Mouse (Mus musculus) naive thymus-derived CD4-positive, alpha-beta T cell, adult 2 months (primary cell): ENCODE data around the gene Nrxn1.

Experiments
- DNase-seq: peaks from one replicate; pipeline ENCODE4 v3.0.0-alpha.2; 2011; ENCODE audit warnings: low read depth

The Nrxn1 gene

DNA sequence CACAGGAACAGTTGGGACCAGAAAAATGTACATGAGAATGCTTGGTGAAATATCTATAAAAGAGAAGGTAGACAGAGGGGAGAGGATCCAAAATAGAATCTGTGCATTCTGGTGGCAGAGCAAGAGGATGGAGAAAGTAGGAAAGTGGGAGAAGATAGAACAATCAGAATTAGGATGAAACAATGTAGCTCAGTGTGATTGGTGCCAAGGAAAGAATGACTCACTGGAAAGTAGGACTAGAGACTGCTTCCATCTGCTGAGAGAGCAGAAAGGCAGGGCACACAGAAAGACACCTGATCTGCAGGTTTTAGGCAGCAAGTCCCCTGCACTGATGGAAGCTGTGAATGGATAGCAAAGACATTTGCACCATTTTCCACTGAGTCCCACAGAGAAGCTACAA, 657.0 kb downstream of the Nrxn1 start:
- DNase-seq, result no peak

DNA sequence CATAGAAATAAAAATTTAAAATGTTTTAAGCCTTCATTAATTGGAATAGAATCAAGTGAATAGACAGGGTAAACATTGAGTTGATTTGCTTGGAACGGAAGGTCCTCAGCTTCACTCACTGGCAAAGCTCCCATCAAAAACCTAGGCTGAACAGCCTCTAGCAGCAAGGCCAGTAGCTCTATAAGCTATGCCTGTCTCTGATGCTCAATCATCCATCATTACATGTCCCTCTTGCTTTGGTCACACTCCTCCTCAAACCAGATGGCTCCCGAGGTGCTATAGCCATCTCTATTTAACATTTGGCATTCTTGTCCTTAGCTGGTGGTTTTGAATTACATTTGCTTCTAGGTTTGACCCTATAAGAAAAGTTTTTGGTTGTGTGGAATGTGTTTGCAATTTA, 657.5 kb downstream of the Nrxn1 start:
- DNase-seq, result no peak

GRCm38 (mm10) chr17:90430211-90430610, 662.7 kb downstream of the Nrxn1 start:
- DNase-seq, result no peak

GRCm38 (mm10) chr17:90425974-90426373, 666.9 kb downstream of the Nrxn1 start:
- DNase-seq, result no peak

DNA sequence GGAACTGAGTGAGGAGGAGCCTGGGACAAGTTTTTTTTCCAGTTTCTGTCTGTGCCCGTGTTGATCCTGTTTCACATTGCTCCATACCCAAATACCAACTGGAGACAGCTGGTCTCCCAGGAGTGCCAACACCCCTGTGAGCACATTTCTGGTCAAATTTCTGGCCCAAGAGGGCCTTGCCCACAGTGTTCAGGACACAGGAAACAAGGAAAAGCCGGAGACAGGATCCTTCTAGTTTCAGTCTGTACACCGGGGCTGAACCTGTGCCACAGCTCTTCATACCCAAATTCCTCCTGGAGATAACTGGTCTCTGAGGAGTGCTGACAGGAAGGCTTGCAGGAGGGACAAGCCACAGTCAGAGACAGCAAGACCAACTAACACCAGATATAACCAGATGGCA, 670.3 kb downstream of the Nrxn1 start:
- no peak for DNase-seq

DNA sequence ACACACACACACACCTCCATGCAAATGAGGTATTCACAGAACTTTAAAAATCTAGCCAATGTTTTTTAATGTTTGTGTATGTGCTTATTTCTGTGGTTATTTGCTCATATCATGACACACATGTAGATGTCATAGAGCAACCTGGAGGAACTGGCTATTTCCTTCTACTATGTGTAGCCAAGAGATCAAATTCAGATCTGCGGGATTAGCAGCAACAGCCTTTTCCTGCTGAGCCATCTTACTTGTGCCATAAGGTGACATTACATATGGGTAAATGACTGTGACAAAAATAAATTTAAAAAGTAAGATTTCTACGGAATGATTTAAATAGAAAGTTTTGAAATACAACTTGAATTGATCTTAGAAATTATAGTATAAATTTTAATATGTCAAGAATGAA, 672.1 kb downstream of the Nrxn1 start:
- DNase-seq, result no peak

DNA sequence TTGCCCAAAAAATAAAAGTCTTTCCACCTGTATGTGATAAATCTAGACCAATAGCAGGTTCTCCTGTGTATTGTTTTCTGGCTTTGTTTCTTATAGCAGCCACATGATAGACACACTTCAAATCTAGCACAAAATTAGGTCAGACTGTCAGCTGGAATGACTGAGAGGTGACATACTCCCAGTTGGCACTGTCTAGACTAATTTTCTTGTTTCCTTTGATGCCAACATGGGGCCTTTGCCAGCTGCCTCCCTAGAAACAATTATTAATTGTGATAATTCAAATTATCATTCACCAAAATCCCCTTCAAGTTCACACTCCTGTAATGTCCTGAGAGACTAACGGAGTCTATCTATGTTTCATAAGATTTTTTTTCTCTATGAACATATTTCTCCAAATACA, 673.3 kb downstream of the Nrxn1 start:
- no peak for DNase-seq

DNA sequence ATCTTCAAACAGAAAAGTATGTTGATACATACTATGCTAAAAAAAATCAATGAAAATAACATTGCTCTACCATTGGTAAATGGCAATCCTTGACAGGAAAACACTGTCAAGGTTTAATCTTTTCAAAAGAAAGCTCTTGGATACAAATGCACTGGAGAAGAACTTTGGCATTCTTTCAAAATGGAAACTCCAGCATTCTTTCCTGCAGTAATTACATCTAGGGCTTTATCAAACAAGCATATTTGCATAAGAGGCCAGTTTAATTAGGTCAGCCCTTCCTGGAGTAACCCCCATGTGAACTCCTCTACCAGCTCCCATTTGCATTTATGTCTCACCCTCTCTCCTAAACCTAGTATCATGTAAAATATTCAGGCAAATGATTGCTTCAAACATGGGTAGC, 696.5 kb downstream of the Nrxn1 start:
- DNase-seq, result no peak

GRCm38 (mm10) chr17:90394606-90395005, 698.3 kb downstream of the Nrxn1 start:
- no peak for DNase-seq

GRCm38 (mm10) chr17:90392751-90393150, 700.1 kb downstream of the Nrxn1 start:
- DNase-seq, result no peak

GRCm38 (mm10) chr17:90390316-90391212, 702.3 kb downstream of the Nrxn1 start:
- no peak for DNase-seq

- no peak for DNase-seq
These were observed 708.0 kb downstream of the Nrxn1 start for GRCm38 (mm10) chr17:90384856-90385255.

GRCm38 (mm10) chr17:90382496-90383443, 710.1 kb downstream of the Nrxn1 start:
- DNase-seq, result no peak

- DNase-seq, result no peak
These were observed 716.3 kb downstream of the Nrxn1 start for GRCm38 (mm10) chr17:90376533-90376932.

DNA sequence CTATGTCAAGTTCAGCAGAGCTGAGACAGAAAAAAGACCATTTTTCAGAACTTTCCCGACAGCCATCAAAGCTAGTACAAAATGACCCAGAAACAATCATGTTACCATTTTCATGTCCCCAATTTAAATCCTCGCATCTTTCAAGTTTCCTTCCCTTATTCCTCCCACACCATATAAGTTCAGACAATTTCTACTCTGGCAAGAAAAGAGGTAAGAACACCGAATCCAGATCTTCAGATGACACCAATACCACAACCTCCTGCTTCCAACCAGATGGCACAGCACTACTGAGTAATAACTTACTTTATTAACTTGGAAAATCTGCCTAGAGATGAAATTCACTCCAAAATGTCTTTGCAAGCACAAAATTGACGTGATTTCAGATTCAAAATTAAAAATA, 730.7 kb downstream of the Nrxn1 start:
- DNase-seq, result no peak

GRCm38 (mm10) chr17:90349385-90350095, 743.3 kb downstream of the Nrxn1 start:
- no peak for DNase-seq

DNA sequence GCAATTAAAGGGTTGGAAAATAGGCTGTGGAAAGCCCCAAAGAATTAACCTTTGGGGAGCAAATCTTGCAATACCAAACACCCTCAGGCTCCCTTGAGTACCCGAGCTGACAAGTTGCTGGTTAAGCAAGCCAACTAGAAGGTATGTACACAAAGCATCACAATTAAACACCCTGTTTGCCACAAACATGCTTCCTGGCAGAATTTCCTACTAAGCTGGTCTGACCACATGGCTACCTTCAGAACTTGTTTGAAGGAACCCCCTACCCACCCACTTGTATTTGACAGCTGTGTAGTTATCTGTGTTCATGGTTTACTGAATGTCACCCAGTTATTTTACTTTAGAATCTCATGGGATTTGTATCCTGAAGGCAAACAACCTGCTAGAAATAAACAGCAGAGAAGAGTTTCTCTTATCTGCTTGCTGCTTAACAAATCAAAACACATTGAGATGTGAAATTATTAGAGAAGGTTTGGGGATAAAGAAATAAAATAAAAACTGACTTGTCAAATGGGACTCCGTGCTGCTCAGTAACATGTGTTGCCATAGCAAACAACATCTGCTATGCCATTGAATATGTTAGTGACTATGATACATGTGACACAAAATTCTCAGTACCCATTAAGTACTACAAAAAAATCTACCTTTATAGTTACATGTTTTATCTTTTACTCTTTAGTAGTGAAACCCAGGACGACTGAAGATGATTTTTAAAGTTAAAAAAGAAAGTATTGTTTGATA, 746.0 kb downstream of the Nrxn1 start:
- no peak for DNase-seq

DNA sequence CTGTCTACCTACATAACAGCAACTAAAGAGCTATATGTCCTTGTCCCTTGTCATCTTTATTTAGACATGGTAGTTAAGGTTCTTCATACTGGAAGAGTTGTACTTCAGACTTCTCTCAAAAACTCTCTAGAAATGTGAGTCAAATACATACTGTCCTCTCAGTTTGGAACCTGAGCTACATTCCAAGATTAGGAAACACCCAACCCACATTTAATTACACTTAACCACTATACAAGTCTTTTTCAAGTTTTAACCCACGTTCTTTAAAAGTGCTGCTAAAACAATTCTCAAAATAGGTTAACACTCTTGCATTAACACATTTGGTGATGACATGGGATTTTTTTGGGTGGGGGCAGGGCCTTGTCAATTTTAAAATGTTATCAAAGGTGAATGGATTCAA, 759.4 kb downstream of the Nrxn1 start:
- no peak for DNase-seq

DNA sequence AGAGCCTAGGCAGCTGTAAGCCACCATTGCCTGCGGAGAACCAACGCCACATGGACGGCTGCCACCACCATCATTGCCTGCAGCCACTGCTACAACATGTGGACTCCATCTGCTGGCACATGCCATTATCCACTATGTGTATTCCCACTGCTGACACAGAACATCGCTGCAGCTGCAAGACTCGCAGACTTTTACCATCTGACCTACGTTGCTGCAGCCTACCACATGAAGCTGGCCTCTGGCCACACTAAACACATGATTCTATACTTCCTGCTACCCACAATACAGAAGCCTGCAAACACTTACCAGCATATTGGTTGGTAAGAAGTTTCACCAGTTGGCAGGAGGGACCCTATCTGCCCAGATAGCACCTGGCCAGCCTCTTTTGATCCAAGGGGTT, 769.2 kb downstream of the Nrxn1 start:
- no peak for DNase-seq

DNA sequence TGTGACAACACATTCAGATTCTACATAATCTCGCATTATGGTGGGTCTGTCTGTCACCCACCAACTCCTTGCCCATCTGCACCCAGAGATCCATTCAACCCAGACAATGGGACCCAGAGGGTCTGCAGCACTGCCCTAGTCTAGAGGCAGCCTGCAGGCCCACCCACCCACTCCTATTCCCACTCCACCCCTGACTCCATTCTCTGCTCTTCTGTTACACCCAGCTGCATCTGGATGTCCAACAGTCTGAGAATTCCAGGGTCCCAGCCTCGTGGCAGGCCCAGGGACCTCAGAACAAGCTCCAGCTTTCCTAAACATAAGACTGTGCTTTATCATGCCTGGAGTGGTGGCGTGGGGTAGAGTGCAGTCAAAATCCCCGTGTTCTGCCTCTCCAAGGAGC, 820.6 kb downstream of the Nrxn1 start:
- no peak for DNase-seq

- DNase-seq, result no peak
These were observed 821.7 kb downstream of the Nrxn1 start for GRCm38 (mm10) chr17:90271165-90271564.

DNA sequence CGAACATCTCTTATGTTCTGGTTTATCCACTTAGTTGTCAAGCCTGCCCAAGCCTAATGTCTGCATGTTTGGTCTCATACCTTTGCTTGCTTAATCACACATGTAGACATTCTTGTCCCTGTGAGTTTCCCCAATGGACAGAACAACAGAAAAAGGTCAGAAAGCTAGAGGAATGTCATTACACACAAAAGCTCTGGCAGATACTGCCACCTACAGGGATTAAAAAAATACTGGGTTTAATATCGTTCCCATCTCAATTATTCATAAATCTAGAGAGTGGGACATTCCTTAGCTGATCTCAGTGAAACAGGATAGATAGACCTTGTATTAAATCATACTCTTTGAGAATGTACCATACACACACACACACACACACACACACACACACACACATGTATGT, 823.7 kb downstream of the Nrxn1 start:
- DNase-seq, result no peak
